In the genomic region with DNA sequence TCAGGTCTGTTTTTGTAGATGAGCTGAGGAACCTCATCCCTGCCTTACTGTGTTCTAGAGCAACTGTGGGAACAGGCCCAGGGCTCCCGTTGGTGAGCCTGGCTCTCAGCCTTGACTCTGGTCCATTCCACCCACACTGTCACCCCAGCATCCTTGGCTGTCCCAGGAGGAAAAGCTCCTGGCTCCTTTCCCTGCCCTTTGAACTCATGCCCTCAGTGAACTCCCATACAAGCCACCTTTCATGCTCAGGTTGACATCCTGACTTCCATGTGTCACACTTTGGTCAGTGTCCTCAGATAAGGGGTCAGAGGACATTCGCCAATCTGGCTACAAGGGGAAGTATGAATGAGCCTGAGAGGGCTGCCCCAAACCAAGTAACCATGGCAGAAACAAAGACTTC, we compare ENCODE assay signal across 35 mouse cellular contexts. TPM values are rescaled to one million over a fixed set of nuclear protein-coding genes. Genes with fewer than 3 reads are reported as not detected.
"Had no signal": no experiment of that assay in that cellular context is flagged by ENCODE, and none has a peak within 500 bp of the region (broad histone marks: within the 10 kb centered on the region; RNA-seq: fewer than 3 reads in every experiment).

No protein-coding gene starts in this region.

- DNase-seq: gastrocnemius, adult 2 months; gastrocnemius, postnatal 10 days; gastrocnemius, postnatal 25 days; heart, adult 18-20 months; heart, postnatal 10 days; heart, postnatal 4 days; kidney, adult 18-20 months; kidney, adult 9 months; kidney, postnatal 4 days; liver, embryonic 13.5 days had no signal

- H3K9ac ChIP-seq: heart, embryonic 12.5 days; hindbrain, embryonic 12.5 days; hindbrain, embryonic 14.5 days; intestine, embryonic 15.5 days; kidney, embryonic 15.5 days; limb, embryonic 12.5 days; liver, embryonic 13.5 days had no signal

- H3K4me3 ChIP-seq: gastrocnemius, adult 2 months; heart, embryonic 10.5 days; heart, embryonic 12.5 days; hindbrain, embryonic 10.5 days; hindbrain, embryonic 12.5 days; intestine, embryonic 15.5 days; kidney, embryonic 15.5 days; layer of hippocampus, adult 2 months; left cerebral cortex, adult 2 months; limb, embryonic 10.5 days; limb, embryonic 12.5 days; liver, embryonic 13.5 days had no signal

- H3K27ac ChIP-seq: gastrocnemius, adult 2 months; heart, embryonic 10.5 days; hindbrain, embryonic 10.5 days; hindbrain, embryonic 12.5 days; hindbrain, embryonic 14.5 days; intestine, embryonic 15.5 days; kidney, embryonic 15.5 days; kidney, postnatal 0 days; layer of hippocampus, adult 2 months; left cerebral cortex, adult 2 months; limb, embryonic 10.5 days; limb, embryonic 12.5 days; liver, embryonic 13.5 days had no signal

- ATAC-seq: hindbrain, embryonic 16.5 days; inflammation-experienced regulatory T-cells, adult 6 months; intestine, embryonic 15.5 days; intestine, postnatal 0 days had no signal

- H3K4me2 ChIP-seq: heart, embryonic 12.5 days; hindbrain, embryonic 12.5 days; hindbrain, embryonic 14.5 days; intestine, embryonic 15.5 days; kidney, embryonic 15.5 days; limb, embryonic 12.5 days; liver, embryonic 13.5 days had no signal

- H3K9me3 ChIP-seq: heart, embryonic 10.5 days; heart, embryonic 12.5 days; hindbrain, embryonic 10.5 days; hindbrain, embryonic 12.5 days; intestine, embryonic 15.5 days; kidney, embryonic 15.5 days; limb, embryonic 10.5 days; limb, embryonic 12.5 days; liver, embryonic 13.5 days had no signal

- H3K36me3 ChIP-seq: heart, embryonic 10.5 days; heart, embryonic 12.5 days; hindbrain, embryonic 10.5 days; hindbrain, embryonic 12.5 days; intestine, embryonic 15.5 days; kidney, embryonic 15.5 days; limb, embryonic 10.5 days; limb, embryonic 12.5 days; liver, embryonic 13.5 days had no signal

- H3K27me3 ChIP-seq: intestine, embryonic 15.5 days; kidney, embryonic 15.5 days; limb, embryonic 12.5 days; liver, embryonic 13.5 days had no signal

- H3K4me1 ChIP-seq: intestine, embryonic 15.5 days; limb, embryonic 12.5 days had no signal

RNA-seq across cellular contexts. Expression of a gene that starts 10.9 kb away (rescaled TPM):
- total RNA-seq: gastrocnemius, adult 2 months; gastrocnemius, postnatal 10 days; gastrocnemius, postnatal 25 days; gastrocnemius, postnatal 4 days; granulocyte monocyte progenitor cell, adult 5-6 weeks; heart, adult 18-20 months; heart, adult 8-10 months; heart, postnatal 10 days; heart, postnatal 25 days; heart, postnatal 4 days; layer of hippocampus, adult 2 months; layer of hippocampus, postnatal 10 days; layer of hippocampus, postnatal 25 days; left cerebral cortex, adult 2 months; left cerebral cortex, postnatal 14 days had no signal
- polyA plus RNA-seq: frontal cortex, adult 2 months had no signal

RNA-seq across cellular contexts. Expression of a gene that starts 17.6 kb away (rescaled TPM):
- total RNA-seq: gastrocnemius, adult 2 months; gastrocnemius, postnatal 10 days; gastrocnemius, postnatal 25 days; granulocyte monocyte progenitor cell, adult 5-6 weeks; heart, adult 18-20 months; heart, postnatal 10 days; heart, postnatal 25 days; heart, postnatal 4 days; layer of hippocampus, adult 2 months; layer of hippocampus, postnatal 10 days; layer of hippocampus, postnatal 25 days; left cerebral cortex, adult 2 months; left cerebral cortex, postnatal 36 days had no signal
- polyA plus RNA-seq: frontal cortex, adult 2 months; heart, embryonic 12.5 days; heart, embryonic 14.5 days; inflammation-experienced regulatory T-cells, adult 6 months had no signal
